Mouse (Mus musculus) testis, adult 2 months (tissue): ENCODE measurements around the gene Dnajb9.

Experiments used
- CTCF ChIP-seq: fragments of 200-500 bp; IDR thresholded peaks from 2 replicates; pipeline ENCODE4 v1.5.1; 2012; ENCODE audit warnings: low read depth, mild to moderate bottlenecking, inconsistent platforms, low read length, moderate library complexity; ENCODE audit not compliant: control insufficient read depth, insufficient read depth, insufficient replicate concordance
- POLR2A ChIP-seq: fragments of 200-500 bp; IDR thresholded peaks from 2 replicates; pipeline ENCODE4 v1.6.1; 2012; ENCODE audit warnings: low read depth, mild to moderate bottlenecking, inconsistent platforms, low read length, moderate library complexity; ENCODE audit not compliant: control insufficient read depth

DNA sequence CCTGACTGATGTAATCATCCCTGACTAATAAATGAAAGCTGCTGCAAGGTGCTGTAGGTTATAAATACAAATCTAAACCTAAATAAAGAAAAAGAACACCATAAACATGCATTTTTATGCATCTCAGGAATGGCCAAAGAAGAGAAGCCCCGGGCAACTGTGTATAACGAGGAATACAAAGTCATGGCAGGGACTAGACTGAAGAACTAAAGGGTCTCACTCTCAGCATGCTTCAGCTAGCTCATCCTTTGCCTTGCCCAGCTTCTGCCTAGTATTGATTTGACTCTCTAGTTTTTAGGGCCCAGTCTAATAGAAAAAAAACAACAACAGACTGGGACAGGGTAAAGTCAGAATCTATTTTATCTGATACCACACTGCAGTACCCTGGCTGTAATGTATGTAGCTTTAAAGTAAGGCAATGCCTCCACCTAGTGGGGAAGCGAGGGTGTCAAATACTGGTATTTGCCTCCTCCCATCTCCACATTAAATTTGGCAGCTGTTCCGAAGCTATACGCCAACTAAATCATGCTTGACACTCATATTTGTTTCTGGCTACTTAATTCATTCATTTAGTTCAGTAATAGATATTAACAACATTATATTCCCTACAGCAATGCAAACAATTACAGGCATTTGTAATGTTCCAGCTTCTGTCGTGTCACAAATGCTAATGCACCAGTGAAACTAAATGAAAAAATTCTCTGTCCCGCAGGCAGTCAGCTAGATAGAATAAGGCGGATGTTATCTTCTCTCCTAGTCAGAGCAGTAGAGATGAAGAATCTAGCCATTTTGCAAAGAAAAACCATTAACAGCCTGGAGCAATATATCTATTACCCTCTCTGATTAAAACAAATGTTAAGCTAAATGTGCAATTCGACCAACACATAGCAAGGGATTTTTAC, 28.8 kb downstream of the Dnajb9 start:
- TF ChIP-seq CTCF (no peak), POLR2A (no peak)
